Mouse (Mus musculus) liver, embryonic 11.5 days (tissue): Measurements from ENCODE around the gene Uchl3. TPM values are rescaled to one million over a fixed set of nuclear protein-coding genes. Genes with fewer than 3 reads are reported as not detected.

Experiments
- polyA plus RNA-seq: library from polyadenylated mRNA; unstranded; fragments of >200 nt; fragmentation: Nextera tagmentation; extraction: Ambion mirVana; gene quantifications from 2 replicates; pipeline ENCODE4 v1.2.1, GENCODE M21; 2014

Uchl3 gene
- polyA plus RNA-seq, 1 experiment from 2014 or later: 187 TPM

Other genes with a start within 250 kb of the Uchl3 start
- 4.0 and 4.8 TPM in 2 replicates for gene Tbc1d4, start 44.8 kb upstream of the Uchl3 start, polyA plus RNA-seq
- 77.6 and 83.5 TPM in 2 replicates for gene Commd6, start 13.3 kb upstream of the Uchl3 start, polyA plus RNA-seq
- gene Gm9922, start 75.8 kb downstream of the Uchl3 start, polyA plus RNA-seq: not detected in 2 replicates
- 3.8 and 4.1 TPM in 2 replicates for gene Lmo7, start 76.0 kb downstream of the Uchl3 start, polyA plus RNA-seq